Mouse (Mus musculus) heart, postnatal 25 days (tissue): ENCODE data around the gene Cish. TPM values are rescaled to one million over a fixed set of nuclear protein-coding genes. Genes with fewer than 3 reads are reported as not detected.

Source experiments
- DNase-seq: peaks from one replicate; pipeline ENCODE4 v3.0.0; 2022; ENCODE audit warnings: low spot score
- intact Hi-C: fragments of 180-260 bp; cut with DNase I; formaldehyde crosslinking; loops from one replicate; pipeline ENCODE4 v1.15.1; 2025
- total RNA-seq, 2 experiments: library from RNA; stranded (reverse); gene quantifications; 2 replicates each; pipeline ENCODE4 v1.2.3; 2021

Gene Cish
- total RNA-seq, 2 experiments from 2014 or later, result 122 to 198 TPM

GRCm38 (mm10) chr9:107308346-107309000 is 12.6 kb downstream of the Cish start:
- no peak for DNase-seq
- intact Hi-C loops, result no loop called here

GRCm38 (mm10) chr9:107309171-107309570 is 13.3 kb downstream of the Cish start:
- intact Hi-C loops, result no loop called here

GRCm38 (mm10) chr9:107309600-107309999 is 13.8 kb downstream of the Cish start:
- DNase-seq, result no peak
- intact Hi-C loops, result no loop called here

More at GRCm38 (mm10) chr9:107309171-107309570, 13.3 kb downstream of the Cish start:
- no peak for DNase-seq

GRCm38 (mm10) chr9:107312811-107313584 is 17.2 kb downstream of the Cish start:
- DNase-seq, result no peak
- intact Hi-C loops, result no loop called here

GRCm38 (mm10) chr9:107313926-107314325 is 18.1 kb downstream of the Cish start:
- intact Hi-C loops, result no loop called here
- DNase-seq, result no peak

GRCm38 (mm10) chr9:107315791-107316190 is 20.0 kb downstream of the Cish start:
- no peak for DNase-seq
- intact Hi-C loops, result no loop called here

- intact Hi-C loops, result no loop called here
- no peak for DNase-seq
Measured at GRCm38 (mm10) chr9:107322461-107323050, 26.7 kb downstream of the Cish start.

- intact Hi-C loops, result no loop called here
- DNase-seq, result peak; percentile 79
Measured at GRCm38 (mm10) chr9:107323558-107323957, 27.7 kb downstream of the Cish start.

- intact Hi-C loops, result loop anchor here (2.0 kb wide), 1 partner anchor 22 kb away; no protein-coding TSS in a partner anchor
- DNase-seq, result no peak
Measured at GRCm38 (mm10) chr9:107324799-107325561, 29.2 kb downstream of the Cish start.

- intact Hi-C loops, result loop anchor here (2.0 kb wide), 1 partner anchor 23 kb away; no protein-coding TSS in a partner anchor
- DNase-seq, result no peak
Measured at GRCm38 (mm10) chr9:107325904-107326303, 30.1 kb downstream of the Cish start.

GRCm38 (mm10) chr9:107327879-107328620 is 32.2 kb downstream of the Cish start:
- intact Hi-C loops, result no loop called here
- no peak for DNase-seq

GRCm38 (mm10) chr9:107330791-107331190 is 35.0 kb downstream of the Cish start:
- no peak for DNase-seq
- intact Hi-C loops, result loop anchor here (5.0 kb wide), 1 partner anchor 83 kb away; no protein-coding TSS in a partner anchor

- intact Hi-C loops, result loop anchor here (5.0 kb wide), 1 partner anchor 86 kb away; no protein-coding TSS in a partner anchor
- no peak for DNase-seq
Measured at GRCm38 (mm10) chr9:107333686-107334085, 37.9 kb downstream of the Cish start.

GRCm38 (mm10) chr9:107334356-107334755 is 38.5 kb downstream of the Cish start:
- intact Hi-C loops, result loop anchor here (5.0 kb wide), 1 partner anchor 87 kb away; no protein-coding TSS in a partner anchor
- DNase-seq, result no peak

- DNase-seq, result no peak
- intact Hi-C loops, result loop anchor here (5.0 kb wide), 2 partner anchors 443 to 648 kb away; partner anchors contain the start of genes Manf and Tex264
Measured at GRCm38 (mm10) chr9:107335046-107335445, 39.2 kb downstream of the Cish start.

GRCm38 (mm10) chr9:107335909-107336308 is 40.1 kb downstream of the Cish start:
- intact Hi-C loops, result loop anchor here (1.0 to 5.0 kb wide), 3 partner anchors 42 to 649 kb away; partner anchors contain the start of genes Manf and Tex264
- no peak for DNase-seq

- intact Hi-C loops, result loop anchor here (1.0 to 5.0 kb wide), 3 partner anchors 42 to 649 kb away; partner anchors contain the start of genes Manf and Tex264
- no peak for DNase-seq
Measured at GRCm38 (mm10) chr9:107336386-107336785, 40.6 kb downstream of the Cish start.

GRCm38 (mm10) chr9:107338172-107338883 is 42.5 kb downstream of the Cish start, which contains the start of gene Hemk1:
Gene Hemk1 (minus strand): TSS chr9:107338350.
- peak; percentile 42 for DNase-seq
- intact Hi-C loops, result loop anchor here (5.0 kb wide), 2 partner anchors 446 to 651 kb away; partner anchors contain the start of genes Manf and Tex264
